Mouse (Mus musculus): ENCODE data around the gene Eps15. TPM values are rescaled to one million over a fixed set of nuclear protein-coding genes. Genes with fewer than 3 reads are reported as not detected.
"Not testable (repeated sequence)": the region's sequence is repeated elsewhere in the genome, so short reads cannot be mapped to it uniquely, and the experiment has no call there.

The Eps15 gene
- polyA plus RNA-seq, 1 experiment: 83.9 TPM

DNA sequence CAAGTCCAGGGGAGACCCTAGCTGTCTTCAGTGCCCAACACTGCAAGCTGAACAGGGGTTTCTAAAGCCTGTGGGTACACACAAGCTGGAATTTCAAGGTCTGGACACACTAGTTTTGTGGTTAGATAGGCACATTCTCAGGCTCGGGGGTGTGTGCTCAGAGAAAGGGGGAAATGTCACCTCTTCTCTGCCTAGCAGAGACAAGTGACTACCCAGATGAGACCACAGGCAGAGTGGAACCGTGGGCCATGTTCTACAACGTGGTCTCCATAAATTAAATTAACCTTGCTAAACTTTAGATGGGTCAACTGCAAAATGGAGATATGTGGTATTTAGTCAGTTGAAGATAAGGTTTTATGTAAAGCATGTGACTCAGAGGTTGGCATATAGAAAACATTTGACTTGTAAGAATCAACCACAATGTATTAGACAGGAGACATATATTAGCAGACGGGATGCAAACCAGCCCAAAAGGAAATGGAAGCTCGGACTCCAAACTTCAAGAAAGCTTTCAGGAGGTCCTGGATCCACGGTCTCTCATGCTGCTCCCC is 113.2 kb downstream of the Eps15 start:
- H3K27ac ChIP-seq (ENCODE audit: insufficient read depth, low read length): no peak overlapping the region
- H3K4me1 ChIP-seq (ENCODE audit: control insufficient read depth, insufficient read depth, low read length): no peaks in the 10 kb centered on the region
- no peak overlapping the region for H3K4me3 ChIP-seq (ENCODE audit: insufficient read depth, low read length)
- TF ChIP-seq POLR2A (IDR thresholded peaks at IDR 0.05; ENCODE audit: low read depth, low read length) (no peak), CTCF (IDR thresholded peaks at IDR 0.05; ENCODE audit: borderline replicate concordance, insufficient read depth, low read length) (no peak)

DNA sequence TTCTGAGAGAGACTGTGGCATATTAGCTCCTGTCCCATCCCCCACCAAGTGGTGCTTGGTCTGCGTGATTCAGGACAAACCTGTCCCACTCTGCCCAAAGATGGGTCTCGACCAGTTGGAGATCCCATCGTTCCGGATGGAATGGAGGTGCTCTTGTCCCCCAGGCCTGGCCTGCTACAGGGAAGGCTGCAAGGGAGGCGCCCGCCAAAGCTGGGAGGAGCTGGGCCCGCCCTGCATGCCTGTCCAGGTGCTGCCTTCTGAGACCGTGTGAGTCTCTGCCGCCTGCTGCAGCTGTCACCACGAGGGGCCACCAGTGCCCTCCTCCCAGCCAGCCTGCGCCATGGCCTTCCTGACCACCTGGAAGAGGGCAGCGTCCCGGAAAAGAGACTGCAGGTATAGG is 113.8 kb downstream of the Eps15 start:
- H3K4me3 ChIP-seq (ENCODE audit: insufficient read depth, low read length): no peak overlapping the region
- no peak overlapping the region for H3K27ac ChIP-seq (ENCODE audit: insufficient read depth, low read length)
- H3K4me1 ChIP-seq (ENCODE audit: control insufficient read depth, insufficient read depth, low read length): no peaks in the 10 kb centered on the region
- TF ChIP-seq POLR2A (IDR thresholded peaks at IDR 0.05; ENCODE audit: low read depth, low read length) (no peak), CTCF (IDR thresholded peaks at IDR 0.05; ENCODE audit: borderline replicate concordance, insufficient read depth, low read length) (no peak)

DNA sequence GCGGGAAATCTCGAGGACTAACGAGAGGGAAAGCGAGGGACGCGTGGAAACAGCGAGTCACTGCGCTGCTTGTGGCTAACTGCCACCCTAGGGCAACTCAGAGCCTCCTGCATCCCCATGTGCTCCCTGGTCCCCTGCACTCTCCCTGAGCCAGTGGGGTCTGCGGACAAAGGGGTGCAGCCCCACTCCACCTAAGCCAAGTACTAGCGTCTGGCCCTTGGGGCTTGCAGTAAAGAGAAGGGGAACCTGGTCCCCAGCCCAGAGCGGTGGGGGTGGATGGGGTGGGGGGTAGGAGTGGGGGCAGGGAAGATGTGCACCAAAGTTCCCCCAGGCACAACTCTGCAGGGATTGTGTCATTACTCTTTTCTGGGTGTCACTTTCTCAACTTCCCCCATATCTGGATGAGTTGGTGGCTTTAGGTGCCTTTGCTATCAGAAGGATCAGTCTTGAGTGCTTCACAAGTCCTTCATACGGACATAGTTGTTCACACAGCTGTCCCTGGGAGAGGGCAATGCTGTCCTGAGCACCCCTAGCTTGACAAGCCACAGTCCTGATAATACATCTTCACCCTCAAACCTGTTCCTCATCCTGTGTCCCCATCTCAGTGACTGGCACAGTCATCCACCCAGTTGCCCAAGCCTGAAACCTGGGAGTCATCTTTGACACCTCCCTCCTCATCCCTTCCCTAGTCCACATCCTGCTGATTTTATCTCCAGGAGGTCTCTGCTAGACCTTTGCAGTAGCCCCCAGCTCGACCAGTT is 114.4 kb downstream of the Eps15 start:
- H3K4me3 ChIP-seq (ENCODE audit: insufficient read depth, low read length): no peak overlapping the region
- no peak overlapping the region for H3K27ac ChIP-seq (ENCODE audit: insufficient read depth, low read length)
- H3K4me1 ChIP-seq (ENCODE audit: control insufficient read depth, insufficient read depth, low read length): no peaks in the 10 kb centered on the region
- TF ChIP-seq POLR2A (IDR thresholded peaks at IDR 0.05; ENCODE audit: low read depth, low read length) (no peak), CTCF (IDR thresholded peaks at IDR 0.05; ENCODE audit: borderline replicate concordance, insufficient read depth, low read length) (no peak)

DNA sequence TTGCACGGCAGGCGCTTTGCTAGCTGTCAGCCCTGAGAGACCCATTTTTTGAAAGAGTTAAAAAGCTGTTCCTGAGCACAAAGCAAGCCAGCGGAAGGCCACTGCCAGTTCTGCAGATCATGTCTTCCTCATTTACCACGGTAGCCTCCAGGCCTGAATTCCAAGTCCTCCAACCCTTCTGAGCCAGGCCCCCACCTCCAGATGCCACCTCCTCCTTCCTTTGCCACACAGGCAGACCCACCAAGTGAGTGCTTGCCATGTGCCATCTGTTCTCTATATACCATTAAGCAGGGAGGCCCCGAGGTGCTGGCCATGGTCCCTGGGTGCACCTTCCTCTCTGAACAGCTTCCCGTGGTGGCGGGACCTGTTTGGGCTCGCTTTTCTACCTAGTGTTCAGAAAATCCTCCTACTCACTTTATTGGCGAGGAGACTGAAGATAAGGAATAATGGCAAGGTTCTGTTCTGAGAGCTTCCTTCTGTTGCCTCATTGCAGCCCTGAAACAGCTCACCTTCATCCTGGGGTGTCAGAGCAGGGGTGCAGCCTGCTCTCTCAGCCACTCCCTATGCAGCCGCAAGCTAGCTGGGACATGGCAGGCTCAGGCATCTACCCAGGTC is 120.4 kb downstream of the Eps15 start:
- no peaks in the 10 kb centered on the region for H3K4me1 ChIP-seq (ENCODE audit: control insufficient read depth, insufficient read depth, low read length)
- TF ChIP-seq POLR2A (IDR thresholded peaks at IDR 0.05; ENCODE audit: low read depth, low read length) (no peak), CTCF (IDR thresholded peaks at IDR 0.05; ENCODE audit: borderline replicate concordance, insufficient read depth, low read length) (no peak)
- H3K4me3 ChIP-seq (ENCODE audit: insufficient read depth, low read length): no peak overlapping the region
- no peak overlapping the region for H3K27ac ChIP-seq (ENCODE audit: insufficient read depth, low read length)

DNA sequence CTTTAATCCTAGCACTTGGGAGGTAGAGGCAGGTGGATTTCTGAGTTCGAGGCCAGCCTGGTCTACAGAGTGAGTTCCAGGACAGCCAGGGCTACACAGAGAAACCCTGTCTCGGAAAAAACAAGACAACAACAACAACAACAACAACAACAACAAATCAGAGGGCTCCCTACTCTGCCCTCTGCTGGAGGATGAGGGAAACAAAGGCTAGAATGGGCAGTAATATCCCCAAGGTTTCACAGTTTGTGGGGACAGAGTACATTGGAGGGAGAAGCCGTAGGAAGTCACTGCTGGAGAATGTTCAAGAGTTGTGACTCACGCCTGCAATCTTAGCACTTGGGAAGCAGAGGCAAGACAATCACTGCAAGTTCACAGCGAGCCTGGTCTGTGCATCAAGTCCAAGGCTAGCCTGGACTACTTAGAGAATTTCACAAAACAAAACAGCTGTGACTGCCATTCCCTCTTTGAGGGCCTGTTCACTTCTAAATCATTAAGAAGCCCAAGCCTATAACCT is 121.2 kb downstream of the Eps15 start:
- peaks cover 4% of the 10 kb centered on the region; the same call in 1 of the 2 replicates for H3K4me1 ChIP-seq (ENCODE audit: control insufficient read depth, insufficient read depth, low read length)
- H3K4me3 ChIP-seq (ENCODE audit: insufficient read depth, low read length): no peak overlapping the region
- H3K27ac ChIP-seq (ENCODE audit: insufficient read depth, low read length): no peak overlapping the region
- TF ChIP-seq CTCF (IDR thresholded peaks at IDR 0.05; ENCODE audit: borderline replicate concordance, insufficient read depth, low read length) (no peak), POLR2A (IDR thresholded peaks at IDR 0.05; ENCODE audit: low read depth, low read length) (no peak)

DNA sequence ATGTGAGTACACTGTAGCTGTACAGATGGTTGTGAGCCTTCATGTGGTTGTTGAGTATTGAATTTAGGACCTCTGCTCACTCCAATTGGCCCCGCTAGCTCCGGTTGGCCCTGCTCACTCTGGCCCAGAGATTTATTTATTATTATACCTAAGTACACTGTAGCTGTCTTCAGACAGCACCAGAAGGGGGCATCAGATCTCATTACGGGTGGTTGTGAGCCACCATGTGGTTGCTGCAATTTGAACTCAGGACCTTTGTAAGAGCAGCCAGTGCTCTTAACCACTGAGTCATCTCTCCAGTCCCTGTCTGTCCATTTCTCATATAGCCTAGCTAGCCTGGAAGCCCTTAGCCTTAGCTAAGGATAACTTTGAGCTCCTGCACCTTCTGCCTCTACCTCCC is 124.8 kb downstream of the Eps15 start:
- not testable (repeated sequence) for H3K4me1 ChIP-seq (ENCODE audit: control insufficient read depth, insufficient read depth, low read length); H3K27ac ChIP-seq (ENCODE audit: insufficient read depth, low read length); H3K4me3 ChIP-seq (ENCODE audit: insufficient read depth, low read length)

DNA sequence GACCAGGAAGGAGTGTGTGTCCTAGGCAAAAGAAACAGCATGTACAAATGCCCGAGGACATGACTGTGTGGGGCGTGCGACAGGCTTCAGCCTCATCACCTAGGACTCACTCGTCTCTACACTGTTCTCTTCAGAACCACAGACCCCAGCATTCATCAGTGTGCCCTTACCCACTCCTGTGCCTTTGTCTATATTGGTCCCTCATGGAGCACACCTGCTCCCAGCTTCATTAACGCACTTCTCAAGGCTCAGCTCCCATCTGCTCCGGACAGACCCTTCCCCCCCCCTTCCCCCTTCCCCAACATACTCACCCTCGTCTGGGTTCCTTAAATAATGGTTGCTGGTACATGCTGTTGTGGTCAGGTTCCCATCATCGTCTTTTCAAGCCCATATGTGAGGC is 125.3 kb downstream of the Eps15 start:
- H3K4me3 ChIP-seq (ENCODE audit: insufficient read depth, low read length): no peak overlapping the region
- no peak for TF ChIP-seq CTCF (IDR thresholded peaks at IDR 0.05; ENCODE audit: borderline replicate concordance, insufficient read depth, low read length)
- TF ChIP-seq POLR2A (IDR thresholded peaks at IDR 0.05; ENCODE audit: low read depth, low read length): no peak
- no peak overlapping the region for H3K27ac ChIP-seq (ENCODE audit: insufficient read depth, low read length)
- peaks cover 5% of the 10 kb centered on the region; the same call in 1 of the 2 replicates for H3K4me1 ChIP-seq (ENCODE audit: control insufficient read depth, insufficient read depth, low read length)

DNA sequence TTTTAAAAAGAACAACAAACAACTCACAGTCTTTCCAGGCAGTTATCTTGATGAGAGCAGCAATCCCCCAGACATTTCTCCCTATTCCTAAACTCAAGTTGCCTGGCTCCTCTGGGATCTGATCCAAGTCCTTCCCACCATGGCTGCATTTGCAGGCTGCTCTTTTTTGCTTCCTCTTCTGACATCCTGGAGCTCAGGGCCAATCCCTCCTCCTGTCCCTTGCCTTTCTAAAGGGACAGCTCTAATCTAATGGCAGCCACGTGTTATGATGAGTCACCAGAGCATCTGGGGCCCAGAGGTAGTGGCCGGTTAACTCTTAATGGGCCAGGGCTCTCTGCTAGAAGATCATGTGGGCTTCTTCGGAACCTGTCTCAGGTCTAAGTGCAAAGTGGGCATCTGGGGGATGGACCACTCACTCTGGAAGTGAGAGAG is 126.0 kb downstream of the Eps15 start:
- no peak overlapping the region for H3K27ac ChIP-seq (ENCODE audit: insufficient read depth, low read length)
- peak overlapping the region; percentile 41 for H3K4me3 ChIP-seq (ENCODE audit: insufficient read depth, low read length)
- TF ChIP-seq POLR2A (IDR thresholded peaks at IDR 0.05; ENCODE audit: low read depth, low read length): no peak
- TF ChIP-seq CTCF (IDR thresholded peaks at IDR 0.05; ENCODE audit: borderline replicate concordance, insufficient read depth, low read length): no peak
- peaks cover 5% of the 10 kb centered on the region; the same call in 1 of the 2 replicates for H3K4me1 ChIP-seq (ENCODE audit: control insufficient read depth, insufficient read depth, low read length)

DNA sequence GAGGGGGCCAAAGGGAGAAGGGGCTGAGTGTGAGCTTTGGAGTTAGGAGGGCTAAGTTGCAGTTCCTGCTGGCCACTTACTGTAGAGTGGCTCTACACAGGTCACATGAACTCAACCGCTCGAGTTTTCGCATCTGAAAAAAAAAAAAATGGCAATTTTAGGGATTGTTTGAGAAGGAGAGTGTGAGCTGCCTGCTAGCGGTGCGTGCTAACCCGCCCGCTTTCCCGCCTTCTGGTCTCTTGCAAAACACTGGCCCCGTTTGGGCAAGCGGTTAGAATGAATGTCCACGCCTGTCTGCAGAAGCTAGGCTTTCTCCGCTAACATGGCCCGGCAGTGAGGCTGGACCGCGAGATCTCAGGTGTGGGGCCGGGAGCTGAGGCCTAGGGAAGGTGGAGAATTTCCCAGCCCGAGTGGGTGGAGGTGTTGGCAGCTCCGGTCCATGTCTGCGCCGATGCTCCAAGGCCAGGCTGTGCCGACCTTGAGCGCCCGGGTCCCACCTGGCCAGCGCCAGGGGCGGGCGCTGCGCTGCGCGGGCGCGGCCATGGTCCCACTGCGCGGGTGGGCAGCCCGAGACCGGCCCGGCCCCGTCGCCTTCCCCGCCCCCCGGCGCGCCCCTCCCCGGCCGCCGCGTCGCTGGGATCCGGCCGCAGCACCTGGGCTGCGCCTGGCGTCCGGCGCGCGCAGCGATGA is 126.6 kb downstream of the Eps15 start, which contains the start of gene Ttc39a:
Gene Ttc39a (plus strand): TSS at position 138 of the 690 bp plus-strand sequence.
- peaks cover 5% of the 10 kb centered on the region; the same call in 1 of the 2 replicates for H3K4me1 ChIP-seq (ENCODE audit: control insufficient read depth, insufficient read depth, low read length)
- H3K27ac ChIP-seq (ENCODE audit: insufficient read depth, low read length): no peak within 1 kb of the TSS
- no peak for TF ChIP-seq CTCF (IDR thresholded peaks at IDR 0.05; ENCODE audit: borderline replicate concordance, insufficient read depth, low read length)
- TF ChIP-seq POLR2A (IDR thresholded peaks at IDR 0.05; ENCODE audit: low read depth, low read length): no peak; the same call in 1 of the 2 replicates
- H3K4me3 ChIP-seq (ENCODE audit: insufficient read depth, low read length): peak within 1 kb of the TSS; percentile 41
